Mouse (Mus musculus) testis, postnatal 14 days (tissue): Measurements from ENCODE around the gene Zscan5b.
"Not testable (repeated sequence)": the region's sequence is repeated elsewhere in the genome, so short reads cannot be mapped to it uniquely, and the experiment has no call there.

ENCODE experiments used
- DNase-seq: peaks from one replicate; pipeline ENCODE4 v3.0.0; 2021; ENCODE audit warnings: low spot score

Gene Zscan5b

GRCm38 (mm10) chr7:6244361-6245292, 22.5 kb downstream of the Zscan5b start:
- DNase-seq = no peak

GRCm38 (mm10) chr7:6252410-6252809, 30.3 kb downstream of the Zscan5b start, which contains the start of gene Epp13:
Gene Epp13, plus strand, starts transcription at chr7:6252710.
- DNase-seq = no peak

- no peak for DNase-seq
Observed at GRCm38 (mm10) chr7:6254451-6254850, 32.4 kb downstream of the Zscan5b start.

- no peak for DNase-seq
Observed at GRCm38 (mm10) chr7:6257386-6257785, 35.3 kb downstream of the Zscan5b start.

- DNase-seq = no peak
Observed at GRCm38 (mm10) chr7:6258232-6259220, 36.4 kb downstream of the Zscan5b start.

- DNase-seq = not testable (repeated sequence)
Observed at GRCm38 (mm10) chr7:6260004-6260403, 37.9 kb downstream of the Zscan5b start.

- DNase-seq = no peak
Observed at GRCm38 (mm10) chr7:6262120-6262519, 40.0 kb downstream of the Zscan5b start.

GRCm38 (mm10) chr7:6262984-6263383, 40.9 kb downstream of the Zscan5b start:
- DNase-seq = no peak

- DNase-seq = peak; percentile 48
Observed at GRCm38 (mm10) chr7:6265695-6266094, 43.6 kb downstream of the Zscan5b start.

GRCm38 (mm10) chr7:6277906-6278305, 55.8 kb downstream of the Zscan5b start:
- DNase-seq = no peak

- DNase-seq = peak; percentile 60
Observed at GRCm38 (mm10) chr7:6282749-6283148, 60.7 kb downstream of the Zscan5b start.

- DNase-seq = peak; percentile 77
Observed at GRCm38 (mm10) chr7:6283451-6284075, 61.5 kb downstream of the Zscan5b start.

GRCm38 (mm10) chr7:6284442-6285012, 62.4 kb downstream of the Zscan5b start:
- DNase-seq = no peak

GRCm38 (mm10) chr7:6285366-6285765, 63.3 kb downstream of the Zscan5b start:
- DNase-seq = no peak

GRCm38 (mm10) chr7:6285842-6286705, 64.0 kb downstream of the Zscan5b start, which contains the start of gene Zfp667:
Gene Zfp667, plus strand, starts transcription at chr7:6286579.
- DNase-seq = peak; percentile 96

- DNase-seq = no peak
Observed at GRCm38 (mm10) chr7:6286921-6287531, 64.9 kb downstream of the Zscan5b start.
